Mouse (Mus musculus) lung, embryonic 14.5 days (tissue): ENCODE measurements around the gene Wwp2. TPM values are rescaled to one million over a fixed set of nuclear protein-coding genes. Genes with fewer than 3 reads are reported as not detected.

ENCODE experiments used
- ATAC-seq: fragments of 200-750 bp; cut with Nextera tagmentation; 2 replicates; pipeline ENCODE4 v1.8.0; 2017; ENCODE audit warnings: mild to moderate bottlenecking, moderate TSS enrichment, moderate library complexity; ENCODE audit not compliant: insufficient read depth
- DNase-seq: peaks from one replicate; pipeline ENCODE4 v3.0.0-alpha.2; 2015
- H3K27ac ChIP-seq: fragments of 300-500 bp; sonication (generic); 2 replicates; pipeline ENCODE4 v1.5.1; 2014; ENCODE audit warnings: low read depth, mild to moderate bottlenecking, moderate library complexity
- H3K27me3 ChIP-seq: fragments of 300-500 bp; sonication (generic); 2 replicates; pipeline ENCODE4 v1.6.1; 2014; ENCODE audit warnings: low read length, control low read depth; ENCODE audit not compliant: insufficient read depth
- H3K36me3 ChIP-seq: fragments of 300-500 bp; sonication (generic); 2 replicates; pipeline ENCODE4 v1.6.1; 2014; ENCODE audit warnings: control low read depth; ENCODE audit not compliant: insufficient read depth
- H3K4me1 ChIP-seq: fragments of 300-500 bp; sonication (generic); 2 replicates; pipeline ENCODE4 v1.6.1; 2014; ENCODE audit warnings: antibody characterized with exemption, control low read depth; ENCODE audit not compliant: insufficient read depth
- H3K4me2 ChIP-seq: fragments of 300-500 bp; sonication (generic); 2 replicates; pipeline ENCODE4 v1.6.1; 2014; ENCODE audit warnings: mild to moderate bottlenecking
- H3K4me3 ChIP-seq: fragments of 300-500 bp; sonication (generic); 2 replicates; pipeline ENCODE4 v1.5.1; 2014; ENCODE audit warnings: low read depth, low read length
- H3K9ac ChIP-seq: fragments of 300-500 bp; sonication (generic); 2 replicates; pipeline ENCODE4 v1.6.1; 2014
- H3K9me3 ChIP-seq: fragments of 300-500 bp; sonication (generic); 2 replicates; pipeline ENCODE4 v1.6.1; 2016; ENCODE audit warnings: low read depth, low read length, control low read depth
- CTCF ChIP-seq: IDR thresholded peaks from 2 replicates; pipeline ENCODE4 v1.5.1; 2016; ENCODE audit warnings: antibody characterized with exemption, low read depth
- WGBS: fragments of 180-500 bp; shearing (Covaris S2); extraction: QIAGEN DNeasy Blood & Tissue Kit; methylation state at CpG from one replicate; pipeline ENCODE4 v1.1.7; 2014; 5-methylcytosine and 5-hydroxymethylcytosine counted together
- polyA plus RNA-seq: library from polyadenylated mRNA; unstranded; fragments of >200 nt; fragmentation: Nextera tagmentation; extraction: Ambion mirVana; gene quantifications from 2 replicates; pipeline ENCODE4 v1.2.1, GENCODE M21; 2014

The Wwp2 gene
- polyA plus RNA-seq, 1 experiment from 2014 or later = 48.2 TPM

- TF ChIP-seq CTCF = no peak
- H3K27me3 ChIP-seq = no peaks in the 10 kb centered on the region
Measured at GRCm38 (mm10) chr8:107396106-107396670, 40.0 kb upstream of the Wwp2 start.

GRCm38 (mm10) chr8:107397665-107398064 lies 38.5 kb upstream of the Wwp2 start:
- Histone ChIP-seq H3K9ac (no peak overlapping the region), H3K9me3 (no peaks in the 10 kb centered on the region), H3K27ac (no peak overlapping the region), H3K36me3 (no peaks in the 10 kb centered on the region), H3K4me1 (peaks cover 3% of the 10 kb centered on the region; the same call in 1 of the 2 replicates), H3K4me2 (no peak overlapping the region), H3K4me3 (no peak overlapping the region), H3K27me3 (no peaks in the 10 kb centered on the region)
- DNase-seq = no peak
- no peak for TF ChIP-seq CTCF
- ATAC-seq = no peak
- 38% methylated on average over 12 of the region's 12 CpGs for WGBS

More at GRCm38 (mm10) chr8:107396106-107396670, 40.0 kb upstream of the Wwp2 start:
- H3K27ac ChIP-seq = no peak overlapping the region
- H3K4me1 ChIP-seq = no peaks in the 10 kb centered on the region
- whole genome bisulfite sequencing = 78% methylated on average over 10 of the region's 10 CpGs
- no peak for DNase-seq
- no peak overlapping the region for H3K9ac ChIP-seq
- no peaks in the 10 kb centered on the region for H3K36me3 ChIP-seq
- no peak for ATAC-seq
- no peak overlapping the region for H3K4me3 ChIP-seq
- no peak overlapping the region for H3K4me2 ChIP-seq
- H3K9me3 ChIP-seq = no peaks in the 10 kb centered on the region

GRCm38 (mm10) chr8:107399495-107399894 lies 36.7 kb upstream of the Wwp2 start:
- ATAC-seq (no peak), DNase-seq (no peak)
- no peak for TF ChIP-seq CTCF
- 35% methylated on average over 9 of the region's 9 CpGs for WGBS
- H3K9ac ChIP-seq = no peak overlapping the region
- no peaks in the 10 kb centered on the region for H3K9me3 ChIP-seq
- H3K4me3 ChIP-seq = no peak overlapping the region
- H3K36me3 ChIP-seq = no peaks in the 10 kb centered on the region
- H3K27me3 ChIP-seq = no peaks in the 10 kb centered on the region
- H3K4me2 ChIP-seq = no peak overlapping the region
- peaks cover 3% of the 10 kb centered on the region; the same call in 1 of the 2 replicates for H3K4me1 ChIP-seq
- H3K27ac ChIP-seq = no peak overlapping the region

GRCm38 (mm10) chr8:107401866-107402265 lies 34.3 kb upstream of the Wwp2 start:
- Histone ChIP-seq H3K27ac (no peak overlapping the region), H3K4me3 (no peak overlapping the region), H3K4me1 (peaks cover 3% of the 10 kb centered on the region; the same call in 1 of the 2 replicates), H3K4me2 (peak overlapping the region; percentile 69; the same call in 1 of the 2 replicates), H3K9me3 (no peaks in the 10 kb centered on the region), H3K27me3 (no peaks in the 10 kb centered on the region), H3K36me3 (no peaks in the 10 kb centered on the region), H3K9ac (no peak overlapping the region)
- DNase-seq (no peak), ATAC-seq (no peak)
- TF ChIP-seq CTCF = no peak
- WGBS = 78% methylated on average over 5 of the region's 5 CpGs

- Histone ChIP-seq H3K27ac (peak within 1 kb of the TSS; percentile 4), H3K36me3 (0 out of 2 replicates have a peak, but pooled peaks cover 8% of the 10 kb centered on the region), H3K4me3 (peak within 1 kb of the TSS; percentile 31), H3K9me3 (no peaks in the 10 kb centered on the region), H3K4me2 (peak within 1 kb of the TSS; percentile 69), H3K4me1 (peaks cover 3% of the 10 kb centered on the region; the same call in 1 of the 2 replicates), H3K27me3 (no peaks in the 10 kb centered on the region), H3K9ac (peak within 1 kb of the TSS; percentile 39)
- ATAC-seq = peak; percentile 100
- peak; percentile 95 for DNase-seq
- 12% methylated on average over 22 of the region's 22 CpGs for WGBS
- no peak for TF ChIP-seq CTCF
Measured at GRCm38 (mm10) chr8:107403038-107403781, 33.0 kb upstream of the Wwp2 start, which contains the start of gene Nqo1. TSS of gene Nqo1 (minus strand) at chr8:107403206.

- no peak overlapping the region for H3K4me3 ChIP-seq
- WGBS = 54% methylated on average over 4 of the region's 4 CpGs
- DNase-seq = no peak
- no peaks in the 10 kb centered on the region for H3K27me3 ChIP-seq
- ATAC-seq = no peak
- H3K4me2 ChIP-seq = peak overlapping the region; percentile 69; the same call in 1 of the 2 replicates
- H3K4me1 ChIP-seq = peaks cover 3% of the 10 kb centered on the region; the same call in 1 of the 2 replicates
- TF ChIP-seq CTCF = no peak
- peaks cover 16% of the 10 kb centered on the region; the same call in 1 of the 2 replicates for H3K36me3 ChIP-seq
- no peak overlapping the region for H3K9ac ChIP-seq
- no peak overlapping the region; the same call in 1 of the 2 replicates for H3K27ac ChIP-seq
- H3K9me3 ChIP-seq = no peaks in the 10 kb centered on the region
Measured at GRCm38 (mm10) chr8:107404057-107404456, 32.1 kb upstream of the Wwp2 start.

GRCm38 (mm10) chr8:107405935-107406334 lies 30.2 kb upstream of the Wwp2 start:
- 42% methylated on average over 3 of the region's 3 CpGs for WGBS
- no peak overlapping the region for H3K4me3 ChIP-seq
- H3K27me3 ChIP-seq = no peaks in the 10 kb centered on the region
- H3K27ac ChIP-seq = 0 out of 2 replicates have a peak overlapping the region, but pooled peaks have one; percentile 13
- TF ChIP-seq CTCF = no peak
- H3K4me2 ChIP-seq = no peak overlapping the region
- DNase-seq = no peak
- ATAC-seq = no peak
- peaks cover 3% of the 10 kb centered on the region; the same call in 1 of the 2 replicates for H3K4me1 ChIP-seq
- H3K36me3 ChIP-seq = peaks cover 33% of the 10 kb centered on the region
- H3K9ac ChIP-seq = no peak overlapping the region
- H3K9me3 ChIP-seq = no peaks in the 10 kb centered on the region
